Comparison of ENCODE assay signal across 26 mouse cellular contexts in genomic region chr17:53519364-53519763, GRCm38 (mm10). TPM values are rescaled to one million over a fixed set of nuclear protein-coding genes. Genes with fewer than 3 reads are reported as not detected.
DNase-seq lines count a peak whose midpoint lies in the region; ATAC-seq and TF ChIP-seq lines count a peak whose summit lies in the region.
"Had no signal": no experiment of that assay in that cellular context is flagged by ENCODE, and none has a peak within 500 bp of the region (broad histone marks: within the 10 kb centered on the region; RNA-seq: fewer than 3 reads in every experiment).

No protein-coding gene starts in this region.

- H3K36me3 ChIP-seq in ES-E14 (ENCODE audit: control insufficient read depth, insufficient read depth, low read length, poor library complexity, severe bottlenecking) = no peaks in the 10 kb centered on the region
- no peaks in the 10 kb centered on the region for H3K36me3 ChIP-seq in midbrain, embryonic 16.5 days (ENCODE audit: control insufficient read depth, insufficient read depth, low read length)
- H3K36me3 ChIP-seq in forebrain, embryonic 12.5 days (replicated peaks) = no peaks in the 10 kb centered on the region

- H3K9ac ChIP-seq in ES-E14 (ENCODE audit: insufficient read depth, low read depth, low read length, poor library complexity, severe bottlenecking) = no peak overlapping the region
- H3K9ac ChIP-seq in midbrain, embryonic 16.5 days (ENCODE audit: low read depth, low read length) = no peak overlapping the region
- H3K9ac ChIP-seq in forebrain, embryonic 12.5 days = no peak overlapping the region
- H3K9ac ChIP-seq: hindbrain, embryonic 15.5 days; intestine, embryonic 15.5 days; liver, postnatal 0 days; midbrain, embryonic 13.5 days had no signal

- no peaks in the 10 kb centered on the region for H3K4me1 ChIP-seq in ES-E14 (ENCODE audit: control insufficient read depth in 2 of 2, insufficient read depth in 2 of 2, low read length in 2 of 2, poor library complexity in 1 of 2)
- H3K4me1 ChIP-seq in midbrain, embryonic 16.5 days (ENCODE audit: control insufficient read depth, insufficient read depth, low read length) = no peaks in the 10 kb centered on the region
- H3K4me1 ChIP-seq in forebrain, embryonic 12.5 days = no peaks in the 10 kb centered on the region
- H3K4me1 ChIP-seq: hindbrain, embryonic 15.5 days; intestine, embryonic 15.5 days; midbrain, embryonic 13.5 days had no signal

- ATAC-seq in midbrain, embryonic 16.5 days = no peak
- no peak for ATAC-seq in forebrain, embryonic 12.5 days (ENCODE audit: low FRiP score)
- ATAC-seq: forebrain, embryonic 14.5 days; intestine, embryonic 15.5 days; liver, postnatal 0 days; midbrain, embryonic 13.5 days had no signal

- H3K9me3 ChIP-seq in ES-E14 (ENCODE audit: control insufficient read depth, insufficient read depth, low read depth, low read length) = no peaks in the 10 kb centered on the region
- H3K9me3 ChIP-seq in midbrain, embryonic 16.5 days (replicated peaks; ENCODE audit: control insufficient read depth, low read length, poor library complexity, severe bottlenecking) = no peaks in the 10 kb centered on the region
- no peaks in the 10 kb centered on the region for H3K9me3 ChIP-seq in forebrain, embryonic 12.5 days
- H3K9me3 ChIP-seq: hindbrain, embryonic 15.5 days; intestine, embryonic 15.5 days; midbrain, embryonic 13.5 days had no signal

- no peak overlapping the region for H3K27ac ChIP-seq in layer of hippocampus, adult 2 months
- H3K27ac ChIP-seq in ES-E14 (ENCODE audit: insufficient read depth, low read depth, low read length, poor library complexity, severe bottlenecking) = no peak overlapping the region
- no peak overlapping the region for H3K27ac ChIP-seq in midbrain, embryonic 16.5 days (ENCODE audit: low read length)
- H3K27ac ChIP-seq in forebrain, embryonic 12.5 days = no peak overlapping the region
- H3K27ac ChIP-seq: hindbrain, embryonic 15.5 days; intestine, embryonic 15.5 days; left cerebral cortex, adult 2 months; midbrain, embryonic 13.5 days had no signal

- H3K4me2 ChIP-seq in midbrain, embryonic 16.5 days (ENCODE audit: low read length) = no peak overlapping the region
- H3K4me2 ChIP-seq in forebrain, embryonic 12.5 days = no peak overlapping the region
- H3K4me2 ChIP-seq: hindbrain, embryonic 15.5 days; intestine, embryonic 15.5 days; midbrain, embryonic 13.5 days had no signal

- in situ Hi-C loops in ES-E14 (cut with MboI; ENCODE audit: low sequenced_read_pairs in 2 of 2, unreplicated experiment in 2 of 2) = no loop called here

- peak; percentile 43 for TF ChIP-seq CTCF in layer of hippocampus, adult 2 months (conservative IDR thresholded peaks at IDR 0.05)

- DNase-seq in layer of hippocampus, adult 2 months (ENCODE audit: low spot score in 2 of 2) = no peak
- no peak for DNase-seq in layer of hippocampus, postnatal 10 days (ENCODE audit: low spot score in 2 of 2)
- DNase-seq in CD4-positive helper T cell, adult 2 months (ENCODE audit: low read depth, low spot score) = peak; percentile 5
- no peak for DNase-seq in ES-E14 (ENCODE audit: low read depth, low spot score)
- DNase-seq in induced T-regulatory cell, adult 2 months (ENCODE audit: low read depth) = peak; percentile 32
- no peak for DNase-seq in embryo, embryonic 9.5 days (ENCODE audit: extremely low spot score)
- DNase-seq: adrenal gland, postnatal 10 days; cerebellum, adult 2 months; cerebellum, postnatal 25 days; embryo, embryonic 11 days; gastrocnemius, postnatal 25 days; kidney, postnatal 25 days; liver, postnatal 0 days; lung, postnatal 14 days; right cerebral cortex, postnatal 14 days; thymus, postnatal 14 days had no signal

- no peak overlapping the region for H3K4me3 ChIP-seq in layer of hippocampus, adult 2 months
- H3K4me3 ChIP-seq in ES-E14 (ENCODE audit: insufficient read depth in 1 of 2, low read depth in 1 of 2, low read length in 2 of 2, poor library complexity in 1 of 2, severe bottlenecking in 1 of 2) = no peak overlapping the region
- H3K4me3 ChIP-seq in midbrain, embryonic 16.5 days (ENCODE audit: low read depth, low read length) = no peak overlapping the region
- H3K4me3 ChIP-seq in forebrain, embryonic 12.5 days (replicated peaks) = no peak overlapping the region
- H3K4me3 ChIP-seq: hindbrain, embryonic 15.5 days; intestine, embryonic 15.5 days; left cerebral cortex, adult 2 months; midbrain, embryonic 13.5 days had no signal

- H3K27me3 ChIP-seq in midbrain, embryonic 16.5 days (ENCODE audit: control insufficient read depth, insufficient read depth, low read depth, low read length) = no peaks in the 10 kb centered on the region
- no peaks in the 10 kb centered on the region for H3K27me3 ChIP-seq in forebrain, embryonic 12.5 days
- H3K27me3 ChIP-seq: hindbrain, embryonic 15.5 days; intestine, embryonic 15.5 days; midbrain, embryonic 13.5 days had no signal

TF ChIP-seq in ES-E14, 5 proteins besides CTCF, POLR2A, EP300 and RAD21:
- peak; percentile 77; the same call in 1 of the 2 replicates for TF ChIP-seq ZNF384 (IDR thresholded peaks at IDR 0.05; ENCODE audit: low read depth, low read length)
- TF ChIP-seq CHD2 (IDR thresholded peaks at IDR 0.05; ENCODE audit: low read depth, low read length) = no peak

RNA-seq across cellular contexts. Expression of gene Pp2d1, which starts 19.9 kb away (rescaled TPM):
- total RNA-seq in layer of hippocampus, adult 2 months (2021) = not detected
- not detected for total RNA-seq in layer of hippocampus, postnatal 10 days (2021)
- 0.31 and 0.48 TPM in 2 replicates for total RNA-seq in ES-E14 (2012; rRNA removed)
- 0.46 and 0.50 TPM in 2 replicates for polyA plus RNA-seq in midbrain, embryonic 16.5 days (2015; fragmentation: Nextera tagmentation; extraction: Ambion mirVana)
- 0.29 and 0.45 TPM in 2 replicates for polyA plus RNA-seq in forebrain, embryonic 12.5 days (2016; fragmentation: Nextera tagmentation; extraction: Ambion mirVana)
- total RNA-seq: adrenal gland, postnatal 10 days; gastrocnemius, postnatal 25 days; hematopoietic stem cell, adult 5-6 weeks; left cerebral cortex, adult 2 months; left cerebral cortex, postnatal 36 days; megakaryocyte, adult 5-6 weeks had no signal
- polyA plus RNA-seq: cerebellum, adult 2 months; liver, postnatal 0 days had no signal

RNA-seq across cellular contexts. Expression of gene Rab5a, which starts 40.3 kb away (rescaled TPM):
- 100 to 1,000 TPM; 115 to 116 TPM for total RNA-seq in layer of hippocampus, adult 2 months (2021)
- 100 to 1,000 TPM; 120 to 123 TPM for total RNA-seq in layer of hippocampus, postnatal 10 days (2021)
- 32.7 and 50.5 TPM in 2 replicates for total RNA-seq in ES-E14 (2012; rRNA removed)
- 99.4 and 101 TPM in 2 replicates for polyA plus RNA-seq in midbrain, embryonic 16.5 days (2015; fragmentation: Nextera tagmentation; extraction: Ambion mirVana)
- polyA plus RNA-seq in forebrain, embryonic 12.5 days (2016; fragmentation: Nextera tagmentation; extraction: Ambion mirVana) = 96.9 and 106 TPM in 2 replicates

RNA-seq across cellular contexts. Expression of gene Kat2b, which starts 47.3 kb away (rescaled TPM):
- total RNA-seq in layer of hippocampus, adult 2 months (2021) = 10 to 100 TPM; 12.7 to 20.3 TPM
- 10 to 100 TPM; 14.1 to 14.6 TPM for total RNA-seq in layer of hippocampus, postnatal 10 days (2021)
- total RNA-seq in ES-E14 (2012; rRNA removed) = 25.1 and 32.1 TPM in 2 replicates
- 7.2 and 8.7 TPM in 2 replicates for polyA plus RNA-seq in midbrain, embryonic 16.5 days (2015; fragmentation: Nextera tagmentation; extraction: Ambion mirVana)
- polyA plus RNA-seq in forebrain, embryonic 12.5 days (2016; fragmentation: Nextera tagmentation; extraction: Ambion mirVana) = 7.4 and 8.1 TPM in 2 replicates

RNA-seq across cellular contexts. Expression of gene Efhb, which starts 56.2 kb away (rescaled TPM):
- under 1 TPM; 0.25 to 0.44 TPM for total RNA-seq in layer of hippocampus, adult 2 months (2021)
- total RNA-seq in layer of hippocampus, postnatal 10 days (2021) = 1 to 10 TPM in 1 of 2 experiments, under 1 TPM in 1; 0.89 to 1.3 TPM
- total RNA-seq in ES-E14 (2012; rRNA removed) = 0.40 and 0.85 TPM in 2 replicates
- polyA plus RNA-seq in midbrain, embryonic 16.5 days (2015; fragmentation: Nextera tagmentation; extraction: Ambion mirVana) = 1.1 and 1.5 TPM in 2 replicates
- polyA plus RNA-seq in forebrain, embryonic 12.5 days (2016; fragmentation: Nextera tagmentation; extraction: Ambion mirVana) = 0.56 and 0.95 TPM in 2 replicates
- total RNA-seq: hematopoietic stem cell, adult 5-6 weeks had no signal

Comparison
In these comparisons a context has a peak if more than half of its experiments do, and no peak if none do; other contexts are left out.
1. DNase-seq: peak in CD4-positive helper T cell, adult 2 months (single experiment) and induced T-regulatory cell, adult 2 months (single experiment); none in layer of hippocampus, adult 2 months (0 of 2), layer of hippocampus, postnatal 10 days (0 of 2), ES-E14 (single experiment) and embryo, embryonic 9.5 days (single experiment).